Mouse (Mus musculus): Measurements from ENCODE around the gene Gm20662.

Gene Gm20662

DNA sequence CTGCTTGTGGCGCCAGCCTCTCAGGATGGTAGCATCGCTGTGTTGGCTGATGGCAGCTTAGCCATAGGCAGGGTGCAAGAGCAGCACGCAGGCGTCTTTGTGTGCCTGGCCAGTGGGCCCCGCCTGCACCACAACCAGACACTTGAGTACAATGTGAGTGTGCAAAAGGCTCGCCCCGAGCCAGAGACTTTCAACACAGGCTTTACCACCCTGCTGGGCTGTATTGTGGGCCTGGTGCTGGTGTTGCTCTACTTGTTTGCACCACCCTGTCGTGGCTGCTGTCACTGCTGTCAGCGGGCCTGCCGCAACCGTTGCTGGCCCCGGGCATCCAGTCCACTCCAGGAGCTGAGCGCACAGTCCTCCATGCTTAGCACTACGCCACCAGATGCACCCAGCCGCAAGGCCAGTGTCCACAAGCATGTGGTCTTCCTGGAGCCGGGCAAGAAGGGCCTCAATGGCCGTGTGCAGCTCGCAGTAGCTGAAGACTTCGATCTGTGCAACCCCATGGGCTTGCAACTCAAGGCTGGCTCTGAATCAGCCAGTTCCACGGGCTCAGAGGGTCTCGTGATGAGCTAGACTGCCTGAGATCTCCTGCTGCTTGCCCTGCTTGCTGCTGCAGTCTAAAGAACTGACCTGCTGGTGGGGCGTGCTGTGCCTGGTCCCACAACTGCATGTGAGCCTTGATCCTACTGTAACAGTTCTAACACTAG is 58.3 kb downstream of the Gm20662 start:
- no peak for DNase-seq (ENCODE audit: low spot score)

DNA sequence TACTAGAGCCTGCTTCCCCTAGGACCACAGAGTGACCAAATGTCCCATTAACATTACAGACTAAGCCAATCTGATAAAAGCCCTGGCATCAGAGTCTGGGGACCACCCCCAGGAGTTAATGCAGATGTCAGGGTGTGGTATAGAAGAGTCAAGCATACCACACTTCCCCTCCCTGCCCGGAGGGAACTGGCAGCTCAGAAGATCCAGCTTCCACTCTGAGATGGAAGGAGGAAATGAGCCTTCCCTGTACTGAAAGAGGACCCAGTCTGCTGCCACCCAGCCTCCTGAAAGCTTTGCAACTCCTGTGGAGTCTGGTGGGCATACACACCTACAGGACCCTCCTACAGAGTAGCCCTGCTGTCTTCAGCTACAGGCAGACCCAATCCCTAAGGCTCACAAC is 58.9 kb downstream of the Gm20662 start:
- no peak for DNase-seq (ENCODE audit: low spot score)

DNA sequence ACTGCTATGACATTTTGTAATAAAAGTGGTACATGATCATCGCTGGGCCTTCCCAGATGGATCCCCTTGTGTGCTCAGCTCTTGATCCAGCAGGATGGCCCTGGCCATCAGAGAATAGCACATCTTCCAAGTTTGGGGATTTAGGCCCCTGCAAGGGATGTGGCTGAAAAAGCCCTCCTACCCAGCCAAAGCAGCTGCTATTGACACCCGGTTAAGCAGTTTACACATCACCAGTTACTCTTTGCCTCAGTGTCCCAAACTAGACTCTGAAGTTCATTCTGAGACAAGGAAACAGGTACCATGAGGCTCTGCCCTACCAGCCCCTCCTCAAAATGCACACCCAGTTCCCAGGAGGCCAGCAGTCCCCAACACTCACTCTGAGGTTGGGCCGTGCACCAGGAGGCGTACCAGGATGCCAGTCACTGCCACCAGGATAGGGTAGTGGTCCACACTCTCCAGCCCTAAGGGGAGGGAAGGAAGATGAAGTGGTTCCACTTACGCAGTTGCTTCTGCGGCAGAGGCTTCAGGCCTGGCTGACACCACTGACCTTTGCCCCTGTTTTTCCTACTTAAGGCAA is 59.6 kb downstream of the Gm20662 start:
- DNase-seq (ENCODE audit: low spot score): no peak

DNA sequence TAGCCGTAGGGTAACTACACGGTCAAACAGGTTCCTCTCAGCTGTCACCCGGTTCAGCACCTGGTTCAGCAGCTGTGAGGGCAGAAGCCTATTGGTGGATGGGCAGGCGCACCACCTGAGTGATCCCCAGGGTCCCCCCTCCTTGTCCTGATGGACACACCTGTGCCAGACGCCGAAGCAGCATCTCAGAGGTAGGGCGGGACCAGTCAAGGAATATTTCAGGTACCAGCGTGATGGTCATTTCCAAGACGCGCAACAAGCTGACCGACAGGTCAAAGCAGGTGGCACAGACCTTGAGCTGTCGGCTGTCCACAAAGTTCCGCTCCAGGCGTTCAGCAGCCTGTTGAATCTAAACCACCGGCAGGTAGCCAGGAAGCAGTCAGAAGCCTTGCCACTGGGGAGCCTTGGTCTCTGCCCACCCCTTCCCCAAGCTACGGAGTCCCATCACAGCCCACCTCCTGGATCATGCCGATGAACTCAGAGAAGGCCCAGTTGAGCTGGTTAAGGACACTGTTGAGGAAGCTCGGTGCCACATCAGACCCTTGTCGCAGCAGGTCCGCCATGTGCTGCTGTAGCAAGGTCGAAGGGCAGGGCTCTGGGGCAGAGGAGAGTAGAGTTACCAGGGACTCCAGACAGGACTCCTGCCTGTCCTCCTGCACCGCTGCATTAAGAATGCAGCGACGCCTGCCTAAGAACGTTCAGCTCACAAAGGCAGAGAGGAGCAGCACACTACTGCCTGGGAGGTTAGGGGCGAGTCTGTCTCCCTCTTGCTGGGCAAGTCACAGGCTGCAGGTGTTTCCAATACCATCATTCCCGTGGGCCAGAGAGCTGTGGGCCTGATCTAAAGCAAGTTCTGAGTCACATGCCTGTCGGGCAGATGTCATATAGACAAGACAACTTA is 60.5 kb downstream of the Gm20662 start:
- DNase-seq (ENCODE audit: low spot score): no peak

DNA sequence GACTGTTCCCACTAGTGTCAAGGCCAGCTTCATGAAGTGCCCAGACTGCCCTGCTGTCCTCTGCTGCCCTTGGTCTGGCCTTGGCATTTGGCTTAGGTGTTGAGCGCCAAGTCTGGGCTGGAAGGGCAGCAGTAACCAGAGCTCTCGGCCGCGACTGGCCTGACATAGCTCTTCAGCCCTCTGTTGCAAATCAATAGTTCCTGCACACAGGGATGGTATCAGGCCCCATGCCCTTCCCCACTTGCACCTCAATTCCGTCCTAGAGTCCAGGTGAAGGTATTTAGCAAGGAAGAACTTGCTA is 61.1 kb downstream of the Gm20662 start:
- DNase-seq (ENCODE audit: low spot score): no peak

DNA sequence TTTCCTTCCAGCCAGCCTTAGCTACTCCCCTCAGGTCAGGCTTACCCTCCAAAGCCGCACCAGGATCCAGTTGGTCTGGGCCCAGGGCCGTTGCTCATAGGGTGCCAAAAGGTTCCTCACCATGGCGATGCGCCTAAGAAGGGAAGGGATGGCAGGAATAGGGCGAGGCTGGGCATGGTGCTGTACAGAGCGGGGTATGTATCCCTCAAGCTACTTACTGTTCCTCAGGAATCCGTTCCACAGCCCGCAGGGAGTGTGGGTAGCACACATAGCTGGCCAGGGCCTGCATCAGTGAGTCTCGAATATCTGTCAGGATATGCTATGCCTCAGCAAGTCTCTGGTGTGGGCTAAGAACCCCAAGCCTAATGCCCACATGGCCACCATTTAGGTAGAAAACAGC is 62.1 kb downstream of the Gm20662 start:
- DNase-seq (ENCODE audit: low spot score): no peak

DNA sequence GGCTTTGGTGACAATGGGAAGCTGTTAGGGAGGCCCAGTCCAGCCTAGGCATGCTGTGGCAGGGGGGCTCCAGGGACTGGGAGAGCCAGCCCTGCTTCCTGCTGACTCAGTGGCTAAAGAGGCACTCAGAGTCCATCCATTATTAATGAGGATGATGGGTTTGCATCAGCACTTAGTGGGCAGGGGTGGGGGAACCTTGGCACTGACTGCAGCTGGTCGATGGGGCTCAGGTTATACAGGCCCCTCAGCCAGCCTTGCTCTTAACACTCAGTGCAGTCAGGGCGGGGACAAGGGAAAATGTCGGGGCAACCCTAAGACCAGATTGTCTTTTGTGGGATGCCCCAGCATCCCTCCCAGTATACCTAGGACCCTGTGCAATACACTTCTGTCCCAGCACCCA is 66.0 kb downstream of the Gm20662 start:
- no peak for DNase-seq (ENCODE audit: low spot score)

DNA sequence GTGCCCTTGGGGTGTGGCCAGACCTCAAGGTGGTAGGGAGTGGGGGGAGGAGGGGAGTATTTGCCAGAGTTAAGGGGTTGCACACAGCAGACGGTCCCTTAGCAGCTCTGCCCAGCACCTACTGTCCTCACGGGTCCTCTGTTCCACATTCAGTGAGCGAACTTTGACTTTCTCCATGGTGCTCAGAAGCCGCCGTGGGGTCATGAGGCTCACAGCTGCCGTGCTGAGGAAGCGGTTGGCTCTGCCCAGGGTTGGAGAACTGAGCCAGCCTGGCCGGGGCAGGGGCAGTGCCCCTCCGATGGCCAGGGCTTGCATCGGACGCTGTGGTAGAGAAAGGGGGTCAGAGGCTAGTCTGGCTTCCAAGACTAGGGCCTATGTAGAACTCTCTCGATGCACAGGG is 67.2 kb downstream of the Gm20662 start:
- DNase-seq (ENCODE audit: low spot score): no peak

DNA sequence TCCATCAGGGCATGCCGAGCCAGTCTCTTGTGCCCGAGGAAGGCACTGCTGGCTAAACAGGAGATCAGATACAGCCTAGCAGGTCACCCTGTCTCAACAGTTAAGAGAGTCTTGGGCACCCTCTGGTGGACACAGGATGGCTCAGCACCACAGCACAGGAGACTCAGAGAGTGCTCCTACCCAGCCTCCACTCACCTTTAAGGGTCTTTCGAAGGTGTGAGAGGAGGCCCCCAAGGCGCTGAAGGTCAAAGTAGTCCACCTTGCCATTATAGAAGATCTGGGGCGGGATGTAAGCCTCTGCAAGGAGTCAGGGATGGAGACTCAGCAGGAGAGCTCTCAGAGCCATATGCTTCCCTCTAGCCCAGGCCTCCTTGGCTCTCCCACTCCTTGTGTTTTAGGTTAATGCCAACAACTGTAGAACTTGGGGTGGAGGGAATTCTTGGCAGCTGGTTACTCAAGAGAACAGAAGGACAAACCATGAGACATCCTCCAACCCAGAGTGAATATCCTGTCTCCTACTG is 69.4 kb downstream of the Gm20662 start:
- peak; percentile 72 for DNase-seq (ENCODE audit: low spot score)

DNA sequence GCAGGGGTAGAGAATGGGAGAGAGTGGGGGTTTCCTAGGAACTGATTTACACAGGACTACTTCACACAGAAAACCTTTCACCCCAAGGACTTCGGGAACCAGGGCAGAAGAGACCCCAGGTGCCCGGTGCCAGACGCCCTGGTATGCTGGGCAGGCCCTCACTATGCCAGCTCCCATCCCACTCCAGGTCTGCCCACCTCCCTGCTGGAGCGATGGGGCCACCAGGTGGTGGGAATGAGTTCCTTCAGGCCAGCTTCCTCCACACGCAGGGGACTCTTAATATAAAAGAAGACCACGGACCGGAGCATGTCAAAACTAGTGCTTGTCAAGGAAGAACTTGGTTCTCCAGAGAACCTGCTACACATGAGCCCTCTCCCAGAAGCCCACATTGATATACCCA is 71.0 kb downstream of the Gm20662 start:
- DNase-seq (ENCODE audit: low spot score): no peak

DNA sequence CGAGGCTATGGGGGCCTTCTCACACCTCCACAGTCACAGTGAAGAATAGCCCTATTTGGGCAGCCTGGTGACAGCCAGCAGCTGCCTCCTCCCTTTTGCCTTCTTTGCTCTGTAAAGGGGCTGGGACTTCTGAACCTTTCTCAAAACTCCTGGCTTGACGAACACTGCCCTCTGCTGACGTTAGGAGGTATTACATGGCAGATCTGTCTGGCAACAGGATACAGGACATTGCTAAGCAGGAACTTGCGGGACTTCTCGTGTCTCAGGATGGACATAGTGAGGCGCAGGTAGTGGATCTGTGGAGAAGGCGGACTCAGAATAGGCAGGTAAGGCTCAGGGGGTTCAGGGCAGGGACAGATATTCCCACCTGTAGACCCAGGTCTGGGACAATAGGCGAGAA is 71.8 kb downstream of the Gm20662 start:
- DNase-seq (ENCODE audit: low spot score): peak; percentile 86

DNA sequence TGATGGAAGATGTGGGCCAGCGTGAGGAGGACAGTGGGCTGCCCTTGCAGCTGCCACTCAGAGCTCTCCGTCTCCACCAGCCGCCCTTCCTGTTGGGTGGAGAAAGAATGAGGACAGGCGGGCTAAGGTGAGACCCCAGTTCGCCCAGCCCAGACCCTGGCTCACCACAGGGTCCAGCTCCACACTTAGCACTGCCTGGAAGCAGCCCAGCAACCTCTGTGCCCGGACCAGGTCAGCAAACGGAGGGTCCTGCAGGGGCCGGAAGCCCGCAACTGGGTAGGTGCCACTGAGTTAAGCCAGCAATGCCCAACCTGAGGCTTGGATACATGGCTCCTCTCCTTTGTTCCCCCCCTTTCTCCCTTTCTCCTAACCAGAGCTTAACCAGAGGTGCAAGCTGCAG is 72.9 kb downstream of the Gm20662 start:
- DNase-seq (ENCODE audit: low spot score): no peak

DNA sequence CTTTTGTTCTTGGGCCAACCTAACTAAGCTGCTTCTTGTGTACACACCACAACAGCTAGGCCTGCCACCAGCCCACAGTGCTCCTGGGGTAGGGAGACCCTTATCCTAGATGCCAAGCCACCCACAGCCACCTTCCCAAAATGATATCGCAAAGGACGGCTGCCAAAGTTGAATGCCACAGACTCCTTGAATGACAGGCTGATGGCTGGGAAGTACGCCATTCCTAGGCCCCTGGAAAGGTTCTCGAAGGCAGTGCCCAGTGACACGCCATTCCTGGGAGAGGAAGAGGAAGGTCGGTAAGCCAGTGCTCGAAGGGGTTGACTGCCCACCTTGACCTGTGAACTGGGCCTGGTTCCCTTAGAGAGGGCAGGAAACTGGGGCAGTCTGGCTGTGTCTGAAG is 73.4 kb downstream of the Gm20662 start:
- no peak for DNase-seq (ENCODE audit: low spot score)

DNA sequence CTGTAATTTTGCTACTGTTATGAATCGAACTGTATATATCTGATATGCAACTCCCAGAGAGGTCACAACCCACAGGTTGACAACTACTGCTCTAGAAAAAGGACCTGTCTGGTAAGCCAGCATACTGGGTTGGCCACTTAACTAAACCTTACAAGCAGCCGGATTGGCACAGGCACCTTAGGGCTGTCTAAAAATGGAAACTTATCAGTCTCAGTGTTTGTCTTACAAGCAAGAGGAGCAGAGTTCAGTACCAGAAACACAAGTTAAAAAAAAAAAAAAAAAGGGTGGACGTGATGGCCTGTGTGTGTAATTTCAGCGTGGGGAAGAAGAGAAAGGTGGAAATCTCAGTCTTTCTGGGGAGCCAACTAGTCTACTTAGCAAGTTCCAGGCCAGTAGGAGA is 75.7 kb downstream of the Gm20662 start:
- DNase-seq (ENCODE audit: low spot score): no peak

DNA sequence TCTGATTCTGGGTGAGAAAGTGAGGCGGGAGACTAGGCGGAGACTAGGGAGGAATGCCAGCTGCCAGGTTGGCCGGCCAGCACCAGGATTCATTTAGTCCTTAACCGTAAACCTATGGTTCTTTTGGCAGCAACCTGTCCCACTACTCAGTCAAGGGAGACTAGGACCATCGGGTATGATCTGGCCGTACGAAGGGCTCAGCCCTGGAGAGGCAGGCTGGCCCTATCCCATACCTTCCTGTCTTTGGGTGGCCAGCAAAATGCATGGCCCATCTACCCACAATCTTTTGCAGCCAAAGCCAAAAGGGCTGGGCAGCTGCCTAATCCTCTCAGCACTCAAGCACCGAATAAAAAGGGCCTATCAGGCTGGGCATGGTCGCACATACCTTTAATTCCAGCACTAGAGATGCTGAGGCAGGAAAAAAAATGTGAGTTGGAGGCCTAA is 76.4 kb downstream of the Gm20662 start:
- DNase-seq (ENCODE audit: low spot score): no peak

DNA sequence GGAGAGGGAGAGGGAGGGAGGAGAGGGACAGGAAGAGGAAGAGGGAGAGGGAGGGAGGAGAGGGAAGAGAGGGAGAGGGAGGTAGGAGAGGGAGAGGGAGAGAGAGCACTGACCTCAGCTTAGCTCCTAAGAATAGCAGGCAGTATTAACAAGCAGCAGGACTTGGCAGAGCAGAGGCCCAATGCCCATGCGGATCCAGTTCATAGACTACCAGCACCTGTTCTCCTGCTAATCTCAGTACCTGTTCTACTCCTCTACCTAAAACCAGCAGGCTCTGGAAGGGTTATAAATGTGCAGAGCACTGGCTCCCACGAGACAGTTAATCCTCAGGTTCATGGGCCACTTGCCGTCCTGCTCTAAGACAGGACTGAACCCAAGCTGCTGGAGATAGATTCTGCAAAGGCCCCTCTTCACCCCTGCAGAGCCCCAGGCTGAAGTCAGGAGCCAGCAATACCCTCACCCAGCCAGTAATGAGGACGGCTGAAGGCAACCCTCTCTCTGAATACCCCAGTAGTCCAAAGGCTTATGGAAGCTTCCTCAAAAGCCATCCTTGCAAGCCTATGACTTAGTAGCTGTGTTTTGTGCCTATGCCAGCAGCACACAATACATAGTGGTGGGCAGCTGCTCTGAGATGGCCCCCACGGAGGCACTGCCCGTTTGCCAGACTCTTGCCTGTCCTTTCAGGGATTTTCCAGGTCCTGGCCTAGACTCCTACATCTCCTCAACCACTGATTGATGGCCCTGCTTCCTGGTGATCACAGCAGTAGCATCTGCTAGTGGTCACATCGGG is 77.2 kb downstream of the Gm20662 start:
- DNase-seq (ENCODE audit: low spot score): no peak

DNA sequence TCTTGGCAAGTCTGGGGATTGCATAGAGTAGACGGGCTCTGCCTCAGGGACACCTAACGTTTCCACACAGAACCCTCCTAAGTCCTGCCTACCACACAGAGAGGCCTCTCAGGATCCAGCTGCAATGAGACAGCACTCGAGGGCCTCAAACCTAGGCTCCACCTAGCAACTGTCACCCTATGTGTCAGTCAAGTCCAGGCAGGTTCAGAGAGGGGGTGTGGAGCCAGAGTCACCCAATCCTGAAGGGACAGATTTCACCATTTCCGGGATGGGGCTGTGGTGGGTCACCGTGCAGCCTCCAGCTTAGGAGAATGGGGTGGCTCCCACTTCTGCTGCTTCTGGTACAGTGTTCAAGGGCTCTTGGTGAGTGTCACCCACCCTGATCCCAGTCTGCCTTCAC is 84.0 kb downstream of the Gm20662 start, which contains the start of gene Mst1:
TSS of gene Mst1 (plus strand) at position 269 of the 400 bp plus-strand sequence.
- no peak for DNase-seq (ENCODE audit: low spot score)

DNA sequence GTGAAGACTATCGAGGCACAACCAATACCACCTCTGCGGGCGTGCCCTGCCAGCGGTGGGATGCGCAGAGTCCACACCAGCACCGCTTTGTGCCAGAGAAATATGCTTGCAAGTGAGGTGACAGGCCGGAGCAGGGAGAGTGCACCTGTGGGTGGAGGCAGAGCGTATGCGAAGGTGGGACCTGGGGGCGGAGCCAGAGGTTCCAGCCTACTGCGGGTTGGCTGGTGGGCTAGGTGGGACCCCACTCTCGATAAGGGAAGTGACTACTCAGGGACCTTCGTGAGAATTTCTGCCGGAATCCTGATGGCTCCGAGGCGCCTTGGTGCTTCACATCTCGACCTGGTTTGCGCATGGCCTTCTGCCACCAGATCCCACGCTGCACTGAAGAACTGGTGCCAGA is 86.4 kb downstream of the Gm20662 start:
- no peak for DNase-seq (ENCODE audit: low spot score)

DNA sequence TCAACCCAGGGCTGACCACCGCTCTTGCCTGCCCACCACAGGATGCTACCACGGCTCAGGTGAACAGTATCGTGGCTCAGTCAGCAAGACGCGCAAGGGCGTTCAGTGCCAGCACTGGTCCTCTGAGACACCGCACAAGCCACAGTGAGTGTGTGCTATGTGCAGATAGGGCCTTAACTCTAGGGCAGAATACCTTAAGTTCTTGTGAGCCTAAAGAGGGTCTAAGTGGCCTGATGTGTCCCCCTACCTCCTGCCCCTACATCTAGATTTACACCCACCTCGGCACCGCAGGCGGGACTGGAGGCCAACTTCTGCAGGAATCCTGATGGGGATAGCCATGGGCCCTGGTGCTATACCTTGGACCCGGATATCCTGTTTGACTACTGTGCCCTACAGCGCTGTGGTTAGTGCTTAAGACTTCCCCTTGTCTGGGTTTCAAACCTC is 86.9 kb downstream of the Gm20662 start, which contains the start of gene Rnf123:
TSS of gene Rnf123 (minus strand) at position 359 of the 444 bp plus-strand sequence.
- no peak for DNase-seq (ENCODE audit: low spot score)

DNA sequence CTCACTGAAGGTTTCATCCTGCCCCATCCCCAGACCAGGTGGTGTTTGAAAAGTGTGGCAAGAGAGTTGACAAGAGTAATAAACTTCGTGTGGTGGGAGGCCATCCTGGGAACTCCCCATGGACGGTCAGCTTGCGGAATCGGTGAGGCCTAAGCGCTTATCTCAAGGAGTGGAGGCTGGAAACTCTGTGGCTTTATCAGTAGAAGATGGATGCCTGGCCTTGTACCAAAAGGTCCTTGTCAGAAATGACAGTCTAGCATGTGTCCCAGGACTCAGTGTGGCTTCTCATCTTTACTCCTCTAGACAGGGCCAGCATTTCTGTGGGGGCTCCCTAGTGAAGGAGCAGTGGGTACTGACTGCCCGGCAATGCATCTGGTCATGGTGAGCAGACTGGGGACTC is 87.4 kb downstream of the Gm20662 start:
- DNase-seq (ENCODE audit: low spot score): no peak

DNA sequence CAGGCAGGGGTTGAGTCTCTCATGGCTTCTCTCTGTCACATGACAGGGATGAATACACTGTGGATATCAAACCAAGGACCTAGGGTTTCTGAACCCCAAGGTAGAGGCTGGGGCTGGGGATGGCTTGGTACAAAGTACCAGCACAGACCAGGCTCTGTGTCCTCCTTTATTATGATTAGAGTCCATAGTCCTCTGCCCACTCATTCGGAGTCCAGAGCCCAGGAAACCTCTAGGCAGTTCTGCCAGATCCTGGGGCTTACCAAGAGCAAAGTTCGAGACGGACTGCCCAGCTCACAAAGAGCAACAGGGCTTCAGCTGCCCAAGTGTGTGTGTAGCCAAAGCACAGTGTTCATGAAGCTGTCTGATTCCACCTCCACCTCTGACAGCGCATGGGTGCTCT is 89.1 kb downstream of the Gm20662 start:
- DNase-seq (ENCODE audit: low spot score): no peak

DNA sequence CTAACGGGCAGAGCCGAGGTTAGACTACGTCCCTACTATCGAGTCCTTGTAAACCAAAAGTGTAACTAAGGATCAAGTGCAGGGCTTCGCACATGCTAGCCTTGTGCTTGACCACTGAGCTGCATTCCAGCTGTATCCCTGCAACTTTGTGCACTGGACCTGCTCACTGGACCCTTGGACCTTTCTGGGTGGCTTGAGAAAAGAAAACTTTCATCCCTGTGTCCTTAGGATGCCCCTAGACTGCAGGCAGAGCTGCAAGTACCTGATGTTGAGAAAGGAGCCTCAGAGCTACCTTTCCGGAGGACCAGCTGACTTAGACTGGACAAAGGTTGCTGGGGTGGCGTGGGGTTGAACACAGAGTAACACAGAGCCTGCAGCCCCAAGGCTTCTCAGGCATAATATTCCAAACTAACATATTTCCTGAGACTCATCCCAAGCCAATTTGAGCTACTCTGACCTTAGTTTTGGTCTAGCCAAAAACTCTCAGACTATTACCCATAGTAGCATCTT is 94.5 kb downstream of the Gm20662 start:
- DNase-seq (ENCODE audit: low spot score): no peak

All from layer of hippocampus, adult 11-12 months (tissue).